8 mouse cellular contexts compared by ENCODE assay signal in genomic region chr5:110363179-110363821, GRCm38 (mm10). TPM values are rescaled to one million over a fixed set of nuclear protein-coding genes. Genes with fewer than 3 reads are reported as not detected.
A peak's percentile ranks its signal among the peaks of the same experiment; 100 is the strongest.
DNase-seq lines count a peak whose midpoint lies in the region; ATAC-seq lines count a peak whose summit lies in the region.

No protein-coding gene starts in this region.

- H3K36me3 ChIP-seq in erythroblast, embryonic 14.5 days (ENCODE audit: control insufficient read depth), result peaks cover 2% of the 10 kb centered on the region; the same call in 1 of the 2 replicates
- H3K36me3 ChIP-seq in embryonic facial prominence, embryonic 15.5 days, result peaks cover 20% of the 10 kb centered on the region
- peaks cover 7% of the 10 kb centered on the region; the same call in 1 of the 2 replicates for H3K36me3 ChIP-seq in heart, embryonic 11.5 days (ENCODE audit: control insufficient read depth, insufficient read depth, low read length)
- peaks cover 4% of the 10 kb centered on the region; the same call in 1 of the 2 replicates for H3K36me3 ChIP-seq in kidney, embryonic 14.5 days (ENCODE audit: control insufficient read depth, insufficient read depth, low read length)
- no peaks in the 10 kb centered on the region; the same call in 1 of the 2 replicates for H3K36me3 ChIP-seq in stomach, embryonic 14.5 days (ENCODE audit: control insufficient read depth, insufficient read depth, low read length)

- H3K4me3 ChIP-seq in erythroblast, embryonic 14.5 days (replicated peaks), result peak overlapping the region; percentile 48
- H3K4me3 ChIP-seq in embryonic facial prominence, embryonic 15.5 days (replicated peaks), result peak overlapping the region; percentile 57
- H3K4me3 ChIP-seq in heart, embryonic 11.5 days (ENCODE audit: low read depth, low read length), result peak overlapping the region; percentile 60
- H3K4me3 ChIP-seq in kidney, embryonic 14.5 days (ENCODE audit: low read length), result peak overlapping the region; percentile 52
- peak overlapping the region; percentile 46 for H3K4me3 ChIP-seq in stomach, embryonic 14.5 days (ENCODE audit: low read depth, low read length)

- H3K9me3 ChIP-seq in erythroblast, embryonic 14.5 days (ENCODE audit: control insufficient read depth, low read length), result no peaks in the 10 kb centered on the region
- H3K9me3 ChIP-seq in embryonic facial prominence, embryonic 15.5 days (replicated peaks), result no peaks in the 10 kb centered on the region
- no peaks in the 10 kb centered on the region for H3K9me3 ChIP-seq in heart, embryonic 11.5 days (replicated peaks; ENCODE audit: control insufficient read depth, low read length)
- no peaks in the 10 kb centered on the region for H3K9me3 ChIP-seq in kidney, embryonic 14.5 days (ENCODE audit: control insufficient read depth, low read length)
- H3K9me3 ChIP-seq in stomach, embryonic 14.5 days (ENCODE audit: control insufficient read depth, low read depth, low read length), result no peaks in the 10 kb centered on the region

- peak overlapping the region; percentile 51 for H3K9ac ChIP-seq in embryonic facial prominence, embryonic 15.5 days
- peak overlapping the region; percentile 72 for H3K9ac ChIP-seq in heart, embryonic 11.5 days (ENCODE audit: low read depth, low read length)
- H3K9ac ChIP-seq in kidney, embryonic 14.5 days (ENCODE audit: low read depth, low read length), result peak overlapping the region; percentile 63
- peak overlapping the region; percentile 50 for H3K9ac ChIP-seq in stomach, embryonic 14.5 days (replicated peaks; ENCODE audit: low read depth, low read length)

- DNase-seq in liver, result peak; percentile 67
- DNase-seq in naive thymus-derived CD4-positive, alpha-beta T cell, adult 2 months (ENCODE audit: low read depth), result peak; percentile 61

- peaks cover 10% of the 10 kb centered on the region for H3K4me1 ChIP-seq in erythroblast, embryonic 14.5 days (ENCODE audit: control insufficient read depth)
- H3K4me1 ChIP-seq in embryonic facial prominence, embryonic 15.5 days, result peaks cover 7% of the 10 kb centered on the region
- peaks cover 5% of the 10 kb centered on the region for H3K4me1 ChIP-seq in heart, embryonic 11.5 days (ENCODE audit: control insufficient read depth, insufficient read depth, low read length)
- 0 out of 2 replicates have a peak, but pooled peaks cover 4% of the 10 kb centered on the region for H3K4me1 ChIP-seq in kidney, embryonic 14.5 days (ENCODE audit: control insufficient read depth, insufficient read depth, low read length)
- H3K4me1 ChIP-seq in stomach, embryonic 14.5 days (ENCODE audit: control insufficient read depth, insufficient read depth, low read length), result peaks cover 4% of the 10 kb centered on the region; the same call in 1 of the 2 replicates

- 3% methylated on average over 70 of the region's 72 CpGs for WGBS in embryonic facial prominence, embryonic 15.5 days
- WGBS in heart, embryonic 11.5 days (ENCODE audit: insufficient replicate concordance), result 1% methylated on average over 72 of the region's 72 CpGs
- WGBS in kidney, embryonic 14.5 days, result under 1% methylated on average over 54 of the region's 72 CpGs
- WGBS in stomach, embryonic 14.5 days, result 3% methylated on average over 72 of the region's 72 CpGs

- peak overlapping the region; percentile 18; the same call in 1 of the 2 replicates for H3K27ac ChIP-seq in embryonic facial prominence, embryonic 15.5 days (replicated peaks)
- no peak overlapping the region for H3K27ac ChIP-seq in heart, embryonic 11.5 days (ENCODE audit: low read depth, low read length)
- H3K27ac ChIP-seq in kidney, embryonic 14.5 days (ENCODE audit: low read depth, low read length), result no peak overlapping the region; the same call in 1 of the 2 replicates
- peak overlapping the region; percentile 48; the same call in 1 of the 2 replicates for H3K27ac ChIP-seq in stomach, embryonic 14.5 days (ENCODE audit: low read length)

- peaks cover 23% of the 10 kb centered on the region for H3K27me3 ChIP-seq in erythroblast, embryonic 14.5 days (ENCODE audit: control insufficient read depth)
- H3K27me3 ChIP-seq in embryonic facial prominence, embryonic 15.5 days, result no peaks in the 10 kb centered on the region
- no peaks in the 10 kb centered on the region for H3K27me3 ChIP-seq in heart, embryonic 11.5 days (ENCODE audit: control insufficient read depth, insufficient read depth, low read length)
- H3K27me3 ChIP-seq in kidney, embryonic 14.5 days (ENCODE audit: control insufficient read depth, insufficient read depth, low read length), result no peaks in the 10 kb centered on the region
- no peaks in the 10 kb centered on the region for H3K27me3 ChIP-seq in stomach, embryonic 14.5 days (ENCODE audit: control insufficient read depth, insufficient read depth, low read length)

- peak overlapping the region; percentile 90 for H3K4me2 ChIP-seq in embryonic facial prominence, embryonic 15.5 days (replicated peaks)
- H3K4me2 ChIP-seq in heart, embryonic 11.5 days, result peak overlapping the region; percentile 93
- H3K4me2 ChIP-seq in kidney, embryonic 14.5 days (replicated peaks; ENCODE audit: low read depth, low read length), result peak overlapping the region; percentile 94
- H3K4me2 ChIP-seq in stomach, embryonic 14.5 days (replicated peaks; ENCODE audit: low read depth, low read length), result peak overlapping the region; percentile 88

- ATAC-seq in erythroblast, adult 5-6 weeks (replicated peaks; ENCODE audit: low FRiP score, poor library complexity, severe bottlenecking), result no peak
- peak; percentile 85 for ATAC-seq in embryonic facial prominence, embryonic 15.5 days (ENCODE audit: insufficient number of reproducible peaks, low FRiP score, low TSS enrichment, low read depth)
- ATAC-seq in heart, embryonic 11.5 days (replicated peaks; ENCODE audit: insufficient number of reproducible peaks, low FRiP score, low TSS enrichment), result peak; percentile 62
- peak; percentile 85 for ATAC-seq in kidney, embryonic 14.5 days (ENCODE audit: low FRiP score, low TSS enrichment)
- peak; percentile 81 for ATAC-seq in stomach, embryonic 14.5 days (ENCODE audit: insufficient number of reproducible peaks, insufficient read depth, low FRiP score, low read depth)

RNA-seq across cellular contexts. Expression of gene Lrcol1, which starts 18.8 kb away (rescaled TPM):
- polyA plus RNA-seq in erythroblast, embryonic 14.5 days (2012), result not detected in 2 replicates
- total RNA-seq in erythroblast, adult 5-6 weeks (2015; ENCODE audit: low replicate concordance), result not detected in 2 replicates
- not detected in 2 replicates for total RNA-seq in erythroblast, adult 5-6 weeks (2017; ENCODE audit: low replicate concordance)
- not detected in 2 replicates for polyA plus RNA-seq in embryonic facial prominence, embryonic 15.5 days (2015; fragmentation: Nextera tagmentation; extraction: Ambion mirVana)
- polyA plus RNA-seq in heart, embryonic 11.5 days (2014; fragmentation: Nextera tagmentation; extraction: Ambion mirVana), result not detected in 2 replicates
- polyA plus RNA-seq in kidney, embryonic 14.5 days (2014; fragmentation: Nextera tagmentation; extraction: Ambion mirVana), result not detected in 2 replicates
- polyA plus RNA-seq in stomach, embryonic 14.5 days (2014; fragmentation: Nextera tagmentation; extraction: Ambion mirVana), result not detected in 2 replicates

RNA-seq across cellular contexts. Expression of gene P2rx2, which starts 20.3 kb away (rescaled TPM):
- not detected in 2 replicates for polyA plus RNA-seq in erythroblast, embryonic 14.5 days (2012)
- total RNA-seq in erythroblast, adult 5-6 weeks (2015; ENCODE audit: low replicate concordance), result not detected in 2 replicates
- not detected in 2 replicates for total RNA-seq in erythroblast, adult 5-6 weeks (2017; ENCODE audit: low replicate concordance)
- polyA plus RNA-seq in embryonic facial prominence, embryonic 15.5 days (2015; fragmentation: Nextera tagmentation; extraction: Ambion mirVana), result 1.2 and 2.7 TPM in 2 replicates
- polyA plus RNA-seq in heart, embryonic 11.5 days (2014; fragmentation: Nextera tagmentation; extraction: Ambion mirVana), result 0.27 TPM in 1 of 2 replicates, not detected in the other
- 0.89 and 0.95 TPM in 2 replicates for polyA plus RNA-seq in kidney, embryonic 14.5 days (2014; fragmentation: Nextera tagmentation; extraction: Ambion mirVana)
- 0.94 and 1.8 TPM in 2 replicates for polyA plus RNA-seq in stomach, embryonic 14.5 days (2014; fragmentation: Nextera tagmentation; extraction: Ambion mirVana)

Comparison
In these comparisons a context has a peak if more than half of its experiments do, and no peak if none do; other contexts are left out.
1. H3K27ac ChIP-seq: peak in embryonic facial prominence, embryonic 15.5 days (single experiment) and stomach, embryonic 14.5 days (single experiment); none in heart, embryonic 11.5 days (single experiment) and kidney, embryonic 14.5 days (single experiment).
2. Peak in every context shown above with its lines, with median percentiles within 50 percentile points of each other: H3K4me3 ChIP-seq, H3K4me2 ChIP-seq and H3K9ac ChIP-seq.